Mouse (Mus musculus): ENCODE measurements around the gene Cirbp. TPM values are rescaled to one million over a fixed set of nuclear protein-coding genes. Genes with fewer than 3 reads are reported as not detected.

The Cirbp gene
- polyA plus RNA-seq, 2 experiments, result 10.1 to 19.8 TPM

GRCm38 (mm10) chr10:80196778-80197581 lies 31.2 kb downstream of the Cirbp start:
- H3K9ac ChIP-seq (replicated peaks), result no peak overlapping the region
- no peak overlapping the region for H3K4me3 ChIP-seq (ENCODE audit: insufficient read depth in 1 of 2, low read depth in 2 of 2, low read length in 2 of 2)
- no peak overlapping the region for H3K4me2 ChIP-seq (ENCODE audit: low read depth)
- 70% methylated on average over 33 of the region's 33 CpGs for WGBS (ENCODE audit: insufficient replicate concordance)
- no peaks in the 10 kb centered on the region for H3K36me3 ChIP-seq (replicated peaks; ENCODE audit: control insufficient read depth, insufficient read depth, low read depth)
- no peak for TF ChIP-seq EP300 (IDR thresholded peaks at IDR 0.05; ENCODE audit: low read depth)
- no peak for TF ChIP-seq CTCF (IDR thresholded peaks at IDR 0.05; ENCODE audit: low read depth)
- peaks cover 6% of the 10 kb centered on the region for H3K27me3 ChIP-seq (ENCODE audit: control insufficient read depth, insufficient read depth, low read length)
- no peaks in the 10 kb centered on the region for H3K9me3 ChIP-seq (ENCODE audit: control insufficient read depth, low read length)
- ATAC-seq (ENCODE audit: insufficient read depth), result no peak
- H3K4me1 ChIP-seq (replicated peaks; ENCODE audit: control insufficient read depth in 2 of 2, insufficient read depth in 2 of 2, low read length in 1 of 2), result peaks cover 0 to 2% of the 10 kb centered on the region in 2 experiments; a peak in 1 of 4 replicates
- no peak overlapping the region for H3K27ac ChIP-seq
- DNase-seq (ENCODE audit: low read depth in 3 of 3, low spot score in 3 of 3), result no peak

- peak; percentile 65 for ATAC-seq (ENCODE audit: insufficient read depth)
- WGBS (ENCODE audit: insufficient replicate concordance), result 44% methylated on average over 3 of the region's 3 CpGs
Observed at GRCm38 (mm10) chr10:80199440-80200008, 33.7 kb downstream of the Cirbp start.

GRCm38 (mm10) chr10:80200485-80200884 lies 34.7 kb downstream of the Cirbp start:
- DNase-seq (ENCODE audit: low read depth in 3 of 3, low spot score in 3 of 3), result no peak
- Histone ChIP-seq H3K4me1 (replicated peaks; ENCODE audit: control insufficient read depth in 2 of 2, insufficient read depth in 2 of 2, low read length in 1 of 2) (no peaks in the 10 kb centered on the region), H3K27me3 (ENCODE audit: control insufficient read depth, insufficient read depth, low read length) (no peaks in the 10 kb centered on the region), H3K9me3 (ENCODE audit: control insufficient read depth, low read length) (no peaks in the 10 kb centered on the region), H3K4me2 (ENCODE audit: low read depth) (no peak overlapping the region), H3K27ac (no peak overlapping the region), H3K4me3 (ENCODE audit: insufficient read depth in 1 of 2, low read depth in 2 of 2, low read length in 2 of 2) (no peak overlapping the region), H3K9ac (replicated peaks) (no peak overlapping the region), H3K36me3 (replicated peaks; ENCODE audit: control insufficient read depth, insufficient read depth, low read depth) (no peaks in the 10 kb centered on the region)
- no peak for ATAC-seq (ENCODE audit: insufficient read depth)
- WGBS (ENCODE audit: insufficient replicate concordance), result 56% methylated on average over 6 of the region's 6 CpGs
- no peak for TF ChIP-seq EP300 (IDR thresholded peaks at IDR 0.05; ENCODE audit: low read depth)
- TF ChIP-seq CTCF (IDR thresholded peaks at IDR 0.05; ENCODE audit: low read depth), result no peak

More at GRCm38 (mm10) chr10:80199440-80200008, 33.7 kb downstream of the Cirbp start:
- no peak overlapping the region for H3K27ac ChIP-seq
- no peaks in the 10 kb centered on the region for H3K36me3 ChIP-seq (replicated peaks; ENCODE audit: control insufficient read depth, insufficient read depth, low read depth)
- H3K9ac ChIP-seq (replicated peaks), result no peak overlapping the region
- no peak overlapping the region for H3K4me3 ChIP-seq (ENCODE audit: insufficient read depth in 1 of 2, low read depth in 2 of 2, low read length in 2 of 2)
- no peaks in the 10 kb centered on the region; the same call in 1 of the 2 replicates for H3K27me3 ChIP-seq (ENCODE audit: control insufficient read depth, insufficient read depth, low read length)
- no peak overlapping the region for H3K4me2 ChIP-seq (ENCODE audit: low read depth)
- H3K9me3 ChIP-seq (ENCODE audit: control insufficient read depth, low read length), result no peaks in the 10 kb centered on the region
- H3K4me1 ChIP-seq (replicated peaks; ENCODE audit: control insufficient read depth in 2 of 2, insufficient read depth in 2 of 2, low read length in 1 of 2), result no peaks in the 10 kb centered on the region
- peak; percentile 60 to 64 (median 64) for DNase-seq (ENCODE audit: low read depth in 3 of 3, low spot score in 3 of 3)
- TF ChIP-seq CTCF (IDR thresholded peaks at IDR 0.05; ENCODE audit: low read depth), result peak; percentile 96
- TF ChIP-seq EP300 (IDR thresholded peaks at IDR 0.05; ENCODE audit: low read depth), result no peak

- 40% methylated on average over 7 of the region's 7 CpGs for WGBS (ENCODE audit: insufficient replicate concordance)
- Histone ChIP-seq H3K9me3 (ENCODE audit: control insufficient read depth, low read length) (no peaks in the 10 kb centered on the region), H3K4me3 (ENCODE audit: insufficient read depth in 1 of 2, low read depth in 2 of 2, low read length in 2 of 2) (no peak overlapping the region), H3K36me3 (replicated peaks; ENCODE audit: control insufficient read depth, insufficient read depth, low read depth) (no peaks in the 10 kb centered on the region), H3K27me3 (ENCODE audit: control insufficient read depth, insufficient read depth, low read length) (no peaks in the 10 kb centered on the region), H3K4me1 (replicated peaks; ENCODE audit: control insufficient read depth in 2 of 2, insufficient read depth in 2 of 2, low read length in 1 of 2) (no peaks in the 10 kb centered on the region), H3K9ac (replicated peaks) (no peak overlapping the region), H3K27ac (no peak overlapping the region), H3K4me2 (ENCODE audit: low read depth) (no peak overlapping the region)
- DNase-seq (ENCODE audit: low read depth in 3 of 3, low spot score in 3 of 3), result no peak
- TF ChIP-seq EP300 (IDR thresholded peaks at IDR 0.05; ENCODE audit: low read depth) (no peak), CTCF (IDR thresholded peaks at IDR 0.05; ENCODE audit: low read depth) (no peak)
- ATAC-seq (ENCODE audit: insufficient read depth), result no peak
Observed at GRCm38 (mm10) chr10:80204055-80204454, 38.3 kb downstream of the Cirbp start.

GRCm38 (mm10) chr10:80207201-80207600 lies 41.4 kb downstream of the Cirbp start:
- ATAC-seq (ENCODE audit: insufficient read depth) (no peak), DNase-seq (ENCODE audit: low read depth in 3 of 3, low spot score in 3 of 3) (no peak)
- Histone ChIP-seq H3K27ac (no peak overlapping the region), H3K4me3 (ENCODE audit: insufficient read depth in 1 of 2, low read depth in 2 of 2, low read length in 2 of 2) (no peak overlapping the region), H3K4me2 (ENCODE audit: low read depth) (no peak overlapping the region), H3K9ac (replicated peaks) (no peak overlapping the region), H3K9me3 (ENCODE audit: control insufficient read depth, low read length) (no peaks in the 10 kb centered on the region), H3K4me1 (replicated peaks; ENCODE audit: control insufficient read depth in 2 of 2, insufficient read depth in 2 of 2, low read length in 1 of 2) (no peaks in the 10 kb centered on the region), H3K36me3 (replicated peaks; ENCODE audit: control insufficient read depth, insufficient read depth, low read depth) (no peaks in the 10 kb centered on the region), H3K27me3 (ENCODE audit: control insufficient read depth, insufficient read depth, low read length) (no peaks in the 10 kb centered on the region)
- 67% methylated on average over 1 of the region's 1 CpGs for WGBS (ENCODE audit: insufficient replicate concordance)
- TF ChIP-seq EP300 (IDR thresholded peaks at IDR 0.05; ENCODE audit: low read depth) (no peak), CTCF (IDR thresholded peaks at IDR 0.05; ENCODE audit: low read depth) (no peak)

All from liver, embryonic 14.5 days (tissue).